Mouse (Mus musculus) heart, adult 11 months (tissue): Measurements from ENCODE around the gene Cpa4.

Experiments used
- DNase-seq: peaks from one replicate; pipeline ENCODE4 v3.0.0; 2022

Cpa4 gene

GRCm38 (mm10) chr6:30568069-30568468 is at the start of gene Cpa4:
TSS of gene Cpa4 (plus strand) at chr6:30568369.
- no peak for DNase-seq

- peak; percentile 41 for DNase-seq
Observed at GRCm38 (mm10) chr6:30520400-30520799, 47.8 kb upstream of the Cpa4 start.

GRCm38 (mm10) chr6:30525456-30526332 is 42.5 kb upstream of the Cpa4 start:
- DNase-seq = peak; percentile 74

GRCm38 (mm10) chr6:30526586-30527515 is 41.3 kb upstream of the Cpa4 start:
- peak; percentile 88 for DNase-seq

- peak; percentile 75 for DNase-seq
Observed at GRCm38 (mm10) chr6:30528800-30529199, 39.4 kb upstream of the Cpa4 start.

- DNase-seq = peak; percentile 81
Observed at GRCm38 (mm10) chr6:30535340-30535739, 32.8 kb upstream of the Cpa4 start.

- no peak for DNase-seq
Observed at GRCm38 (mm10) chr6:30538240-30538639, 29.9 kb upstream of the Cpa4 start.

GRCm38 (mm10) chr6:30538800-30539199 is 29.4 kb upstream of the Cpa4 start:
- peak; percentile 70 for DNase-seq

GRCm38 (mm10) chr6:30541009-30541799 is 27.0 kb upstream of the Cpa4 start, which contains the start of gene Cpa2:
TSS of gene Cpa2 (plus strand) at chr6:30541582.
- no peak for DNase-seq

GRCm38 (mm10) chr6:30542277-30542676 is 25.9 kb upstream of the Cpa4 start:
- no peak for DNase-seq

- no peak for DNase-seq
Observed at GRCm38 (mm10) chr6:30543077-30543476, 25.1 kb upstream of the Cpa4 start.

- no peak for DNase-seq
Observed at GRCm38 (mm10) chr6:30543851-30544250, 24.3 kb upstream of the Cpa4 start.

GRCm38 (mm10) chr6:30545689-30546088 is 22.5 kb upstream of the Cpa4 start:
- peak; percentile 75 for DNase-seq

GRCm38 (mm10) chr6:30546571-30547273 is 21.4 kb upstream of the Cpa4 start:
- DNase-seq = peak; percentile 81

- DNase-seq = no peak
Observed at GRCm38 (mm10) chr6:30547274-30547645, 20.9 kb upstream of the Cpa4 start.

- DNase-seq = peak; percentile 95
Observed at GRCm38 (mm10) chr6:30547656-30548306, 20.4 kb upstream of the Cpa4 start.

GRCm38 (mm10) chr6:30549231-30549761 is 18.9 kb upstream of the Cpa4 start:
- peak; percentile 95 for DNase-seq

- no peak for DNase-seq
Observed at GRCm38 (mm10) chr6:30550496-30551192, 17.5 kb upstream of the Cpa4 start.

- no peak for DNase-seq
Observed at GRCm38 (mm10) chr6:30551193-30551515, 17.0 kb upstream of the Cpa4 start.
